Mouse (Mus musculus): ENCODE results near the gene Rars. TPM values are rescaled to one million over a fixed set of nuclear protein-coding genes. Genes with fewer than 3 reads are reported as not detected.

The Rars gene
- total and polyA plus RNA-seq, 2 experiments from 2014 or later: 27.4 to 56.6 TPM

DNA sequence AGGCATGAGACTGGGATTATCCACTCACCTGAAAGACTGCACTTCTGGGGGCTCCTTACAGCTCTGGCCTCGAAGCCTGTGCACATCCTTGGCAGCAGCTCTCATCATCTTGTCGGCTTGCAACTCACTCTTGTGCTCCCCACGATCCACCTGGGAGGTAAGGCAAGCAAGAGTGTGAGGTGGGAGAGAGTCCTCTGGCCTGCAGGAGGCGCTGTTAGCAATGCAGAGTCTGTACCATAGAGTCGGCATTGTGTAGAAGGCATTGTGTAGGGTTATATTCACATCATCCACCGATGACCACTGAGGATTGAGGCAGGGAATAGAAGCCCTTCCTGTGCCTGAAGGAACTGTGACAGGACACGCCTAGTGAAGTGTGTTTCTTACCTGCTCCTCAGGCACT lies 6.0 kb upstream of the Rars start:
- Histone ChIP-seq H3K4me3 (ENCODE audit: low read length) (no peak overlapping the region), H3K27ac (no peak overlapping the region), H3K9ac (replicated peaks; ENCODE audit: low read length) (no peak overlapping the region), H3K9me3 (ENCODE audit: low read length) (no peaks in the 10 kb centered on the region), H3K4me1 (ENCODE audit: insufficient read depth, low read length) (no peaks in the 10 kb centered on the region), H3K27me3 (ENCODE audit: insufficient read depth, low read length) (no peaks in the 10 kb centered on the region), H3K4me2 (ENCODE audit: low read depth, low read length) (no peak overlapping the region), H3K36me3 (ENCODE audit: insufficient read depth, low read length) (peaks cover 5% of the 10 kb centered on the region; the same call in 1 of the 2 replicates)
- WGBS: 76% methylated on average over 7 of the region's 7 CpGs
- TF ChIP-seq CTCF (IDR thresholded peaks at IDR 0.05; ENCODE audit: low read depth): peak; percentile 62
- no peak for ATAC-seq
- DNase-seq (ENCODE audit: low spot score): peak; percentile 23

DNA sequence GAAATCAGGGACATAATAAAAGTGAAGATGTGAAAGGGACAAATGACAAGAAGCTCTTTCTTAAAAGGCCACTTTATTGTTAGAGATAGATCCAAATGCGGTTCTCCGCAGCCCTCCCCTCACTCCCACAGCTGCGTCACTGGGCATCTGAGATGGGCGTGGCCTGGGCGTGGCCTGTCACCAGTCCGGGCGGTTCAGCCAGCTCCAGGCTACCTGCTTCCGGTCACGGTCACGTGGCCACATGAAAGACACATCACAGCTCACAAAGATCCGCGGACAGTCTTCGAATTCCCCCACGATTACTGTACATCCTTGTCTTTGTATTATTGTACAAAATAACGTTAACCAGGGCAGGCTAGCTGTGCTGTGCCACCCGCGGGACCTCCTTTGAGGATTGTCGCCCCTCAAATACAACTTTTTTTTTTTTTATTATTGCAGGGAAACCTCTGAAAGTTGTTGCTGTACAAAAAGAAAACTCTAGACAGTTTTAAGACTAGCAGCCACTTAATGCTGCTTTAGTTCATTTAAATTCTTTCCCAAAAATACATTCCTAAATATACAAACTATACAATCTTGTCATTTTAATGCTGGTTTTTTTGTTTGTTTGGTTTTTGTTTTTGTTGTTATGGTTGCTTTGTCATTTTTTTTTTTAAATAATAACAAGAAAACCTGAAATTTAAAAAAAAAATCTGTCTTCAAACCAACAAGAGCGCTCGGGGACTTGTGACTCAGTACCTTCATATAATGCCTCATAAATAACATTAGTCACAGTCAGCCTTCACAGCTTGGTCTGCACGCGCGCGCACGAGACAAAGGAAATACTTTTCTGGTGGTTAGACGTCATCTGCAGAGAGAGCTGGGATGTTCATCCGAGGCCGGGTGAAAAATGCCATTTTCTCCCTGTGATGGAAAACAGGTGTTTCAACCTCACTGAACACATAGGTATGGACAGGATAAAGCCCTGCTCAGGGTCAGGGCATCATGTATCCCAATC lies 4.3 kb upstream of the Rars start:
- H3K4me3 ChIP-seq (ENCODE audit: low read length): peak overlapping the region; percentile 19; the same call in 1 of the 2 replicates
- DNase-seq (ENCODE audit: low spot score): peak; percentile 84
- peak overlapping the region; percentile 52 for H3K4me2 ChIP-seq (ENCODE audit: low read depth, low read length)
- H3K36me3 ChIP-seq (ENCODE audit: insufficient read depth, low read length): peaks cover 5% of the 10 kb centered on the region; the same call in 1 of the 2 replicates
- ATAC-seq: peak; percentile 77
- no peaks in the 10 kb centered on the region for H3K9me3 ChIP-seq (ENCODE audit: low read length)
- peaks cover 1% of the 10 kb centered on the region; the same call in 1 of the 2 replicates for H3K4me1 ChIP-seq (ENCODE audit: insufficient read depth, low read length)
- peak overlapping the region; percentile 24; the same call in 1 of the 2 replicates for H3K9ac ChIP-seq (replicated peaks; ENCODE audit: low read length)
- TF ChIP-seq CTCF (IDR thresholded peaks at IDR 0.05; ENCODE audit: low read depth): no peak
- no peaks in the 10 kb centered on the region for H3K27me3 ChIP-seq (ENCODE audit: insufficient read depth, low read length)
- H3K27ac ChIP-seq: no peak overlapping the region
- 16% methylated on average over 28 of the region's 28 CpGs for WGBS

DNA sequence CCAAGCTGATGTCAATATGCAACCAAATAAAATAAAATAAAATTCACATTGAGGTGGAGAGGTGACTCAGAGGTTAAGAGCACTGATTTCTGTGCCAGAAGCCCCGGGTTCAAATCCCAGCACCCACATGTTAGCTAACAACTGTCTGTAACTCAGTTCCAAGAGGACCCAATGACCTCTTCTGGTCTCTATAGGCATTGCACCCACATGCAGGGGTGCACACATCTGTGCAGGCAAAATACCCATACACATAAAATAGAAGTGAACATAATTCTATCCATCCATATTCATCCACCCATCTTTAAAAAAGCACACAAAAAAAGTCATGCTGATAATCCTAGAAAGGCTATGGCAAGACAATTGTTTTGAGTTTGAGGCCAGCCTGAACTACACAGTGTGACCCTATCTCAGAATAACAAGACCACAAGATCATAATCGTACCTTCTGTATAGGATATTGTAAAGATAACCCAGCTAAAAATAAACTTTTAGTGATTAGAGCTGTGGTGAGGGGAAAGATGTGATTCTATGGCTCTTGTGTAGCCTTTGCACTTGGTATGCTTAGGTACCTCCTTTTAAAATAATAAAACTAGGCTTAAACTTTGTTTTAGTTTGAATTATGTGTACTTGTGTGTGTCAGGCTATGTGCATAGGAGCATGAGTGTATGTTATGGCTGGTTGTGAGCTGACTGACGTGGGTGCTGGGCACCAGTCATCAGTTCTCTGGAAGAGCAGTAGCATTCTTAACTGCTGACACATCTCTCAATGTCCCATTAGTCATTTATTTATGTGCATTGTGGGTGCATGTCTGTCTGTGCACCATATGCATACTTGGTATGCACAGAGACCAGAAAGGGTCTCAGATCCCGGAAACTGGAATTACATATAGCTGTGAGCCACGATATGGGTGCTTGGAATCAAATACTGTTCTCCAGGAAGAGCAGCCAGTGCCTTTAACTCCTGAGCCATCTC lies 3.1 kb upstream of the Rars start:
- Histone ChIP-seq H3K4me1 (ENCODE audit: insufficient read depth, low read length) (peaks cover 7% of the 10 kb centered on the region; the same call in 1 of the 2 replicates), H3K27me3 (ENCODE audit: insufficient read depth, low read length) (no peaks in the 10 kb centered on the region), H3K36me3 (ENCODE audit: insufficient read depth, low read length) (peaks cover 6% of the 10 kb centered on the region; the same call in 1 of the 2 replicates), H3K4me2 (ENCODE audit: low read depth, low read length) (peak overlapping the region; percentile 52), H3K4me3 (ENCODE audit: low read length) (no peak overlapping the region), H3K9me3 (ENCODE audit: low read length) (no peaks in the 10 kb centered on the region), H3K27ac (no peak overlapping the region), H3K9ac (replicated peaks; ENCODE audit: low read length) (no peak overlapping the region)
- DNase-seq (ENCODE audit: low spot score) (no peak), ATAC-seq (no peak)
- 88% methylated on average over 5 of the region's 5 CpGs for WGBS
- peak; percentile 10; the same call in 1 of the 2 replicates for TF ChIP-seq CTCF (IDR thresholded peaks at IDR 0.05; ENCODE audit: low read depth)

DNA sequence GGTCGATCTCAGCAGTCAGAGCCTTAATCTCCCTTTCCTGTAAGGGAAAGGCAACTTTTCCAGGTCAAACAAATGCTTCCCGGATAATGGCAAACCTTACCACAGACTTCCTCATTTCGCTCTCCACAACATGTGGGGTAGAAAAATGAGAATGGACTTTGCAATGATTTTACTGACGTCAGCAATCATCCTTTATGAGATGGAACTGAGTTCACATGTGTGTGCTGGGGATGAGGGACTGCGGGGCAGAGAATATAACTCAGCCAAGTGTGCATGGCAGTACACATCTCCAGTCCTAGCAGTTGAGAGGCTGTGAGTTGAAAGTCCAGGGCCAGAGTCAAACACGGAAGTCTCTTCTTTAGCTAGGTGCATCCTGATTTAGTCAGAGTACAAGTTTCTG lies 1.0 kb downstream of the Rars start:
- ATAC-seq (no peak), DNase-seq (ENCODE audit: low spot score) (no peak)
- Histone ChIP-seq H3K4me2 (ENCODE audit: low read depth, low read length) (peak overlapping the region; percentile 83), H3K36me3 (ENCODE audit: insufficient read depth, low read length) (peaks cover 14% of the 10 kb centered on the region; the same call in 1 of the 2 replicates), H3K27ac (no peak overlapping the region), H3K9me3 (ENCODE audit: low read length) (no peaks in the 10 kb centered on the region), H3K4me1 (ENCODE audit: insufficient read depth, low read length) (peaks cover 7% of the 10 kb centered on the region; the same call in 1 of the 2 replicates), H3K9ac (replicated peaks; ENCODE audit: low read length) (peak overlapping the region; percentile 72; the same call in 1 of the 2 replicates), H3K4me3 (ENCODE audit: low read length) (peak overlapping the region; percentile 94), H3K27me3 (ENCODE audit: insufficient read depth, low read length) (no peaks in the 10 kb centered on the region)
- no peak for TF ChIP-seq CTCF (IDR thresholded peaks at IDR 0.05; ENCODE audit: low read depth)
- 86% methylated on average over 6 of the region's 6 CpGs for WGBS

DNA sequence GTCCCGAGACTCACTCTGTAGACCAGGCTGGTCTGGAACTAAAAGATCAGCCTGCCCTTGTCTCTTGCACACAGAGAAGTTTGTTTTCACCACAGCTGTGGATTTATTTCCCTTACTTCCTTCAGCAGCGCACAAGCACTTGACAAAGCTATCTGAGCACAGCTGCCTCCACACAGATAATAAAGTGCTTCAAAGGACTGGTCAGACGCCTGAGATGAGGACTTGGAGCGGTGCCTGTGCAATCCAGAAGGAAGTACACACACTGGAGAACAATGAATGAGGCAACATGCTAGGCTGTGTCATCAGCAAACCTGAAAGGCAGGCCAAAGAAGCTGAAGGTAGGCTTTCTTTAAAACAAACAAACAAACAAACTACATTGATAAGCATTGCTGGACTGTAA lies 2.2 kb downstream of the Rars start:
- peaks cover 25% of the 10 kb centered on the region; the same call in 1 of the 2 replicates for H3K36me3 ChIP-seq (ENCODE audit: insufficient read depth, low read length)
- H3K4me2 ChIP-seq (ENCODE audit: low read depth, low read length): no peak overlapping the region

DNA sequence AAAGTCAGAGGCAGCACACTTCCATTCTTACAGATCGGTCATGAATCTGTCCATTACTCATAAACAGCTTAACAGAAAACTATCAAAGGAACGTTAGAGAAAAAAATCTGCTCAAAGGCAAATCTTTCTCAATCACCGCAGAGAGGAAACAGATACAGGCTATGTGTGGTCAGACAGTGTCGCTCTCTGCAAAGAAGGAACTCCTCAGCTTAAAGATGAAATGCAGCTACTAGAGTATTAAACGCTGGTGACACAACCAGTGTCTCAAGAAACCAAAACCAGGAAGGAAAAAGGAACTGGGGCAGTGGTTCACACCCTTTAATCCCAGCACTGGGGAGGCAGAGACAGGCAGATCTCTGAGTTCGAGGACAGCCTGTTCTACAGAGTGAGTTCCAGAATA lies 6.6 kb downstream of the Rars start:
- TF ChIP-seq CTCF (IDR thresholded peaks at IDR 0.05; ENCODE audit: low read depth): no peak
- Histone ChIP-seq H3K27me3 (ENCODE audit: insufficient read depth, low read length) (no peaks in the 10 kb centered on the region), H3K9ac (replicated peaks; ENCODE audit: low read length) (no peak overlapping the region), H3K27ac (no peak overlapping the region), H3K4me2 (ENCODE audit: low read depth, low read length) (no peak overlapping the region), H3K9me3 (ENCODE audit: low read length) (no peaks in the 10 kb centered on the region), H3K36me3 (ENCODE audit: insufficient read depth, low read length) (peaks cover 58% of the 10 kb centered on the region), H3K4me3 (ENCODE audit: low read length) (no peak overlapping the region), H3K4me1 (ENCODE audit: insufficient read depth, low read length) (no peaks in the 10 kb centered on the region)
- 93% methylated on average over 6 of the region's 6 CpGs for WGBS
- ATAC-seq: no peak
- DNase-seq (ENCODE audit: low spot score): no peak

More for the DNA sequence above, 2.2 kb downstream of the Rars start:
- Histone ChIP-seq H3K27ac (no peak overlapping the region), H3K4me3 (ENCODE audit: low read length) (no peak overlapping the region), H3K9me3 (ENCODE audit: low read length) (no peaks in the 10 kb centered on the region), H3K4me1 (ENCODE audit: insufficient read depth, low read length) (peaks cover 7% of the 10 kb centered on the region; the same call in 1 of the 2 replicates), H3K27me3 (ENCODE audit: insufficient read depth, low read length) (no peaks in the 10 kb centered on the region), H3K9ac (replicated peaks; ENCODE audit: low read length) (no peak overlapping the region)
- ATAC-seq (no peak), DNase-seq (ENCODE audit: low spot score) (no peak)
- WGBS: 73% methylated on average over 4 of the region's 4 CpGs
- no peak for TF ChIP-seq CTCF (IDR thresholded peaks at IDR 0.05; ENCODE audit: low read depth)

Measured in hindbrain, postnatal 0 days (tissue).